Mouse (Mus musculus): Measurements from ENCODE around the gene Hdgfl3.
A peak's percentile ranks its signal among the peaks of the same experiment; 100 is the strongest.

Hdgfl3 gene

DNA sequence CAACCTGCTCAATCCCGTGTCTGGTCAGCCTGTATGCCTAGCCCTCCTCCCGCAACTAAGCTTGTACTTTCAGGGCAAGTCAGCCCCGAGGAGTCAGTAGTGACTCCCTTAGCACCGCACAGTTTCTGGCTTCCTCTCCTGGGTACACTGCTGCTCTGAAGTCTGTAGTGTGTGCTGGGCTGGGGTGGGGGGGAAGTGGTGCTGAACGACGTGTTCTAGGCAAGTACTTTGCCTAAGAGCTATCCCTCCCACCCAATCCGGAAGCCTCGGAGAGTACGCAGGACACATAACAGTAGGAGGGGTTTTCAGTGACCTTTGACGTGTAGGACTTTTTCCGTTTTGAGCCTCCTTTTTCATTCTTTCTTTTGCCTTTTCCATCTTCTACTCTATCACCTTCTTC, 34.9 kb downstream of the Hdgfl3 start:
- no peak for DNase-seq (ENCODE audit: low spot score in 2 of 2)

DNA sequence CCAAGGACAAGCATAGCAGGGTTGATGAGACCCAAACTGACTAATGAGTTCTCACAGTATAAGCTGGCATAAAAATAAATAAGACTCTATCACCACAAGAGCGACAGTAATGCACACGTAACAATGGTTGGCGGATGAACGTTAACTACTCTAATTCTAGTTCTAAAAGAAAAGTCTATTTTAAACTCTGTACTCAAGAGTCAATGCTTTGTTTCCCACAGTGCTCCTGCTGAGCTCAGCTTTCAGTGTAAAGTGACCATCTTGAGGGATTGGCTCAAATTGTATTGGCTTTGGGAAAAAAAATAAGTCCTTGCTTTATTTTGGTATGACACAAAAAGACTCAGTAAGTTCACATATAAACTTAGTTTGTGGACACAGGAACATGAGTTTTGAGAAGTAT, 49.1 kb downstream of the Hdgfl3 start:
- DNase-seq (ENCODE audit: low spot score in 2 of 2): no peak

GRCm38 (mm10) chr7:81881600-81881999, 52.7 kb downstream of the Hdgfl3 start:
- no peak for DNase-seq (ENCODE audit: low spot score in 2 of 2)

DNA sequence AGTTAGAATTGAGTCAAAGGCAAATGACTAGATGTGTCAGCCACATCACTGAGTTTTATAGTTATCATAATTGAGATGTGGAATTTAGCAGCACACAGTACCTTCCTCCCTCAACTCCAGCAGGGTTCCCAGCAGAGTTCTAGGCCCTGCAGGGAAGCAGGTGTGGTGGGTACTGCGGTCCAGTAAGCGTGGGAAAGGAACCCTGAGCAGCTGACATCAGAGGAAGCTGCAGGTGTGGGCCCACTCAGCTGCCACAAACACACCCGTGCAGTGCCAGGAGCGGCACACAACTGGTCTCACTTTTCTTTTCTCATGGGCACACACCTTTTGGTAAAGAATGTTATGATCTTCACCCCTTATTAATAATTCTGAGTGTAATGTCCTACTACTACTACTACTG, 53.5 kb downstream of the Hdgfl3 start:
- DNase-seq (ENCODE audit: low spot score in 2 of 2): peak; percentile 66 to 71

DNA sequence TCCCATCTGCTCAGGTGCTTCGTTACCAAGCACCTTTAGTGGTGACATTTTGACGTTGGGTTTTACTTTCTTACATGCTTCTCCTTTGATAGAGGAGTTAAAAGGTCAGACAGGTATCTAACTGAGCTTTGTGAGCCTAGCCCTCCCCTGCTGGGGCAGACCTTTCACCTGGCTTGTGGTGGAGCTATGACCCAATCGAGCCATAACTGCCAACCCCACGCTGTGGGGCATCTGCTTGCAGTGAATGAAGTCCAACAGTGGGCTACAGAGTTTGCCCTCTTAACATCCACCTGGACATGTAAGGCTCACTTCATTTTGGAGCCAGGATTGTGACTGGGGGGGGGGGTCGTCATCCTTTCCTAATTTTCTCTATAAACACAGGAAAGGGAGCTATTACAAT, 54.0 kb downstream of the Hdgfl3 start:
- DNase-seq (ENCODE audit: low spot score in 2 of 2): no peak

GRCm38 (mm10) chr7:81875372-81875771, 58.9 kb downstream of the Hdgfl3 start:
- DNase-seq (ENCODE audit: low spot score in 2 of 2): no peak

DNA sequence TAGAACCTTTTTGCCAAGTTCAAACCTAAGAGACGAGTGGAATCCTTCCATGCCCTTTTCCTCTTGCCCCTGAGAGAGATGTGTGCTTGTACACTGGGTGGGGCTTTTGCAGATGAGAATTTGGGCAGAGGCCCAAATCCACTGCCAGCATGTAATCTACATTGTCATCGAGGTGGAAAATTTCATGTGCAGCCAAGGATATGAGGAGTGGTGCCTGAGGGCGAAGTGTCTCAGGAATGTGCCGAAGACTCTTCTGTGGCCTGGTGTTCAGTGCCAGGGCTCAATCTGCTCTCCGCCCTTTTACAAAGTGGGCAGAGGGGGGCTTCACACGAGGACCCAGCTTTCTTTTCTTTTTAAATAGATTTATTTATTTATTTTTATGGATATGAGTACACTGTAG, 59.6 kb downstream of the Hdgfl3 start:
- no peak for DNase-seq (ENCODE audit: low spot score in 2 of 2)

- DNase-seq (ENCODE audit: low spot score in 2 of 2): no peak
These were observed 60.5 kb downstream of the Hdgfl3 start for GRCm38 (mm10) chr7:81873807-81874206.

- DNase-seq (ENCODE audit: low spot score in 2 of 2): no peak
These were observed 61.7 kb downstream of the Hdgfl3 start for GRCm38 (mm10) chr7:81872493-81873013.

DNA sequence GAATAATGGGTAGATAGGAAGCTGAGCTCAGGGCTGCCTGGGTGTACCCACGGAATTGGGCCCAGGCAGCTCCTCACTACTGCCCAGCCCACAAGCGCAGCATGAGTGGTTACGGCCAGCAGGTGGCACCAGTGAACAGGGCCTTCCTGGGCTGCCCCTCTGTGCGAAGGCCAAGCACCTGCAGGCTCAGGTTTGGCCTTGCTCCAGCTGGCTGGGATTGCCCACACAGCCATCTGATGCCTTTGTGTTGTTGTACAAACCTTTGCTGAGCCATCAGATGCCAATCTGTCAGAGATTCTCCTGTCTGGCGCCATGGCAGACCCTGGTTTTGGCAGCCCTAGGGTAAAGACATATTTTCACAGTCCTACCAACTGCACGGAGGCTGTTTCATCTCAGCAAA, 66.1 kb downstream of the Hdgfl3 start:
- DNase-seq (ENCODE audit: low spot score in 2 of 2): peak; percentile 65 to 67

DNA sequence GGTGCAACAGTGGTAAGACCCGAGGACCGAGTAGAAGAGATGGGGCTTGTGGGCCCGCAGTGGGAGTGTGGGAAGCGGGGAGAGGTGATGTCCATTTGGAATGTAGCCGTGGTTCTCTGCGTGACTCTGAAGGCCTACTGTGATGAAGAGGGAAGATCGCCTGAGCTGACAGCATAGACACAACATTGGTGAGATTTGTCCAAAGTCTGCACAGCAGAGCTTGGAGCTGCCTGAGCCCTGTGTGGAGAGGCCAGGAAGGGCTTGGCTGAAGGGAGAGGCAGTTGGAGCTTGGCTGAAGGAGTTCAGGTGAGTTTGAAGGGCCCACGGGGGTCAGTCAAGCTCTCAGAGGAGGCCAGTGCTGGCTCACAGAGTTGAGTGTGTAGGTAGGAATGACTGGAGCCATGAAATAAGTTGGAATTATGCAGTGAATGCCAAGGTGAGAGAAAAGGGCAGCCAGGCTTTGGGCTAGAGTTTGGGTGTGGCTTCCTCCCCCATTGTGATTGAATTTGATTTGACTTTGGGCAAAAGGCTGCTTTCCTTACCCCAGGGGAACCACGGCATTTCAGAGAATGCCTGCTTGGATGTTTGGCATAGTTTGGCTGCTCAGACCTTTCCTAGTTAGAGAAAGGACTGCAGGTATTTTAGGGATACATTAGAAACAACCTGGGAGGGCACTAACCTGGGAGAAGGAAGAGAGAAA, 66.9 kb downstream of the Hdgfl3 start:
- no peak for DNase-seq (ENCODE audit: low spot score in 2 of 2)

DNA sequence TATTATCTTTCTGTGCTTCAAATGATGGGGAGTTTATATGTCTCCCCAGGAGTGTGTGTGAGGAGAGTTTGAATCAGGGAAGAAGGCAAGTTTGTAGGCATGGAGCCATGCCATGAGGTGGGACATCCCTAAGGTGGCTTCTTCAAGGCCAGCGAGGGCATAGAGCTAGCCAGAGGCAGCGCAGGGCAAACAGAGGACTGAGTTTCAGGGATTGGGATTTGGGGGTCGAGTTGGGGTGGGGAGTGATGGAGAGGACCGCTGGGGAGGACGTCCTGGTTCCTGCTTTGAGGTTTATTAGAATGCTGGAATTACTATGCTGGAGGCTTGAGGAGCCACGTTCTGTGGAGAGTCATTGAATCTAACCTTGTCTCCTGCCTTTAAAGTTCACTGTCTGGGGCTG, 68.3 kb downstream of the Hdgfl3 start:
- no peak for DNase-seq (ENCODE audit: low spot score in 2 of 2)

GRCm38 (mm10) chr7:81864552-81864951, 69.7 kb downstream of the Hdgfl3 start:
- no peak for DNase-seq (ENCODE audit: low spot score in 2 of 2)

DNA sequence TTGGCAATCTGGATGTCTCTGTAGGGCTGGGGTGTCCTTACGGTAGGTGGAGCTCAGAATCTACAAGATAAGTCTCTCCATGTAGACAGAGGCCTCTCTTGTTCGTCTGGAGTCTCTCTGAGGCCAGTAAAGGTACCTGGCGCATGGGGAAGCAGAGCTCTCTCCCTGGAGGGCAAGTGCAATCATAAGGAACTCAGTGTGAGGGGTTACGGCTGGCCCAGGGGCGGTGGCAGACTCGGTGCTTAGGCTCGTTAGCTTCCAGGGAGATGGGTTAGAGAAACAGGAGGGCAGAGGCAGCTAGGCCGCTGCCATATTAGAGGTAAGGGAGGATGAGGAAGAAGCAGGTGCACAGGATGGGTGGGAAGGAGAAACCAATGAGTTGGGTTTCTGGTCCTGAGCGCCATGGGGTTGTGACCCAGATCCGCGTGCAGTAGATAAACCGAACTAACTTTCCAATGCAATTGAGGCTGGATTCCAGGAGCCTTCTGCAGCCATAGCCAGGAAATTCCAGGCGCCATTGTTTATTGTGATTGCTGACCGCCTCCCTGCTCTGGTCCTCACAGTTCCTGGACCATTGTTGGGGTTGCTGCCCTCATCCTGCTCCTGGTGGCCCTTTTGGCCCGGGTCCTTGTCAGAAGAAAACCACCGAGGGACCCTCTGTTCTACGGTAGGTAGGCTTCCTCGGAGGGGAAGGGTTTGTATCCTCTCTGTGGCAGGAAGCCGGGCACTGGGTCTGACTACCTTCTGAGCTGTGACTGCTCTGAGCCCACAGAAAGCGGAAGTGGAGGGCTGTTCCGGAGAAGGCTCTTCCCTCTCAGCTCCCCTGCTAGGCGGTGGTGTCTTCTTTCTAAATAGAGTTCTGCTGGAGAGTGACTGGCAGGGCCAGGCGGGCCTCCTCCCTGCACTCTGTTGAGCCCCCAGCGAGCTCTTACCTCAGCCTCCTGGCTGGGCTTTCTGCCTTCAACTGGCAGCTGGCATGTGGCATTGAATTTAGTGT, 71.4 kb downstream of the Hdgfl3 start:
- peak; percentile 90 for DNase-seq (ENCODE audit: low spot score in 2 of 2)

DNA sequence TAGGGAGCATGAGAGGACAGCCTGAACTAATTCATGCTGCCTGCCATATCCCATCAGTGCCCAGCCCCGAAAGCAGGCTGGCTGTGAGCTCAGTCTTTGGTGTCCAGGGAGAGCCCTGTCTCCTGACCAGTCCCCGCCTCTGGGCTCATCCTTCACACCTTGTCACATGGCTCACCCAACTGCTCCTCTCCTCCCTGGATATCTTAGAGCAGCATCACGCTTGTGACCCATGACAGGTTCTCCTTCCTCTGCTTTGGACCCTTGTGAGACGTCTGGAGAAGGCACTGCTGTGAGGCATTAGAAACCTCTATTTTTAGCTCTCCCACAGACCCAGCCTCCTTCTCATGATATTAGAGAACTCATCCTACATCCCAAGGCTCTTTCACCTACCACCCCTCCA, 72.4 kb downstream of the Hdgfl3 start:
- no peak for DNase-seq (ENCODE audit: low spot score in 2 of 2)

GRCm38 (mm10) chr7:81861461-81861860, 72.8 kb downstream of the Hdgfl3 start:
- no peak for DNase-seq (ENCODE audit: low spot score in 2 of 2)

- DNase-seq (ENCODE audit: low spot score in 2 of 2): peak; percentile 75 to 80
These were observed 73.3 kb downstream of the Hdgfl3 start for GRCm38 (mm10) chr7:81860996-81861395.

GRCm38 (mm10) chr7:81860071-81860470, 74.2 kb downstream of the Hdgfl3 start:
- peak; percentile 70 for DNase-seq (ENCODE audit: low spot score in 2 of 2)

DNA sequence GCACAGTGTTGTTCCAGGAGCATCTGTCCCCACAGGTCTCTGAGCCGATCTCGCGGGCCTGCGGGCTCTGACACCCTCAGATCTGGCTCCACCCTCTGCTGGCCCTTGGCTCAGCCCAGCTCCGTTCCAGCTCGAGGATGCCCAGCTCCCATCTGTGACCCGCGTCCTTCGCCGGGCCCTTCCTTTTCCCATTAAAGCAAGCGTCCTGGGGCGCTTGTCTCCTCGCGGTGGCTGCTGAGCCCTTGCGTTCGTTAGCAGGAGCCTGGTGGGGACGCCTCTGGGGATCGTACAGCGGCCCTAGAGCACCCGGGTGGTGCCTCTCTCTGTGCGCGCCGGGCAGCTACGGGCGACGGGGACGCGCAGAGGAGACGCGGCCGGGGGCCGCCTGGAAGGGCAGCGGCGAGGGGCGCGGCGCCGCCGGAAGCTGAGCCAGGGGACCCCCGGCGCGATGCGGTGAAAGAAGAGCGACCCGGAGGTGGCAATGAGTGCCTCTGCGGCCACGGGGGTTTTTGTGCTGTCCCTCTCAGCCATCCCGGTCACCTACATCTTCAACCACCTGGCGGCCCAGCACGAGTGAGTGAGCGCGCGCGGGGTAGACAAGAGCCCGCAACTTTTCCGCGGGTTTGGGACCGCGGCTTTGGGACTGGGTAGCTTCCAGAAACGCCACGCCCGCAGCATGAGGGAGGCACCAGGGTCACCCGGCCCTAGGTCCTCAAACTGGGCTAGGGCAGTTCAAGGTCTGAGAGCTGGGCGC, 75.1 kb downstream of the Hdgfl3 start, which contains the start of gene Tm6sf1:
TSS of gene Tm6sf1 (plus strand) at position 34 of the 754 bp plus-strand sequence.
- DNase-seq (ENCODE audit: low spot score in 2 of 2): peak; percentile 52 to 55

GRCm38 (mm10) chr7:81858236-81858635, 76.0 kb downstream of the Hdgfl3 start:
- DNase-seq (ENCODE audit: low spot score in 2 of 2): no peak

- DNase-seq (ENCODE audit: low spot score in 2 of 2): peak in 1 of 2 experiments; percentile 36
These were observed 78.1 kb downstream of the Hdgfl3 start for GRCm38 (mm10) chr7:81856221-81856620.

GRCm38 (mm10) chr7:81855694-81856093, 78.6 kb downstream of the Hdgfl3 start, which contains the start of gene Gm10160:
Gene Gm10160, minus strand, starts transcription at chr7:81855794.
- DNase-seq (ENCODE audit: low spot score in 2 of 2): no peak
